ENCODE assay signal across 10 mouse cellular contexts in genomic region chr9:102211296-102212035, GRCm38 (mm10).
DNase-seq lines count a peak whose midpoint lies in the region; ATAC-seq and TF ChIP-seq lines count a peak whose summit lies in the region.
"Had no signal": no experiment of that assay in that cellular context is flagged by ENCODE, and none has a peak within 500 bp of the region (broad histone marks: within the 10 kb centered on the region; RNA-seq: fewer than 3 reads in every experiment).

No protein-coding gene starts in this region.

- no peaks in the 10 kb centered on the region for H3K4me1 ChIP-seq in embryonic facial prominence, embryonic 11.5 days (ENCODE audit: control insufficient read depth, insufficient read depth, low read length)
- H3K4me1 ChIP-seq in hindbrain, embryonic 14.5 days (replicated peaks; ENCODE audit: control insufficient read depth, insufficient read depth, low read length): peaks cover 31% of the 10 kb centered on the region
- peaks cover 25% of the 10 kb centered on the region for H3K4me1 ChIP-seq in midbrain, postnatal 0 days (ENCODE audit: insufficient read depth, low read length)

- no peaks in the 10 kb centered on the region for H3K9me3 ChIP-seq in embryonic facial prominence, embryonic 11.5 days (replicated peaks; ENCODE audit: control insufficient read depth, low read length)
- H3K9me3 ChIP-seq in hindbrain, embryonic 14.5 days (ENCODE audit: control insufficient read depth, low read length): no peaks in the 10 kb centered on the region
- no peaks in the 10 kb centered on the region for H3K9me3 ChIP-seq in midbrain, postnatal 0 days (ENCODE audit: low read length)

- H3K27me3 ChIP-seq in embryonic facial prominence, embryonic 11.5 days (ENCODE audit: control insufficient read depth, insufficient read depth, low read length): no peaks in the 10 kb centered on the region
- peaks cover 3% of the 10 kb centered on the region for H3K27me3 ChIP-seq in hindbrain, embryonic 14.5 days (ENCODE audit: control insufficient read depth, insufficient read depth, low read length)
- H3K27me3 ChIP-seq in midbrain, postnatal 0 days (ENCODE audit: insufficient read depth, low read length): no peaks in the 10 kb centered on the region

- WGBS in embryonic facial prominence, embryonic 11.5 days: 14% methylated on average over 10 of the region's 10 CpGs
- WGBS in hindbrain, embryonic 14.5 days: 11% methylated on average over 10 of the region's 10 CpGs
- 9% methylated on average over 10 of the region's 10 CpGs for WGBS in midbrain, postnatal 0 days

- ATAC-seq in embryonic facial prominence, embryonic 11.5 days (replicated peaks; ENCODE audit: insufficient number of reproducible peaks, low FRiP score, low TSS enrichment, low read depth): peak; percentile 94
- peak; percentile 92 for ATAC-seq in hindbrain, embryonic 14.5 days (ENCODE audit: low FRiP score)
- peak; percentile 94 for ATAC-seq in midbrain, postnatal 0 days (ENCODE audit: low FRiP score)
- no peak for ATAC-seq in erythroid progenitor cell, adult 5-6 weeks (replicated peaks; ENCODE audit: low FRiP score, poor library complexity, severe bottlenecking)

- no peak overlapping the region for H3K9ac ChIP-seq in embryonic facial prominence, embryonic 11.5 days (replicated peaks; ENCODE audit: low read length)
- no peak overlapping the region for H3K9ac ChIP-seq in hindbrain, embryonic 14.5 days
- no peak overlapping the region for H3K9ac ChIP-seq in midbrain, postnatal 0 days (replicated peaks; ENCODE audit: low read length, poor library complexity, severe bottlenecking)

- H3K4me2 ChIP-seq in embryonic facial prominence, embryonic 11.5 days (ENCODE audit: low read depth, low read length): no peak overlapping the region
- H3K4me2 ChIP-seq in hindbrain, embryonic 14.5 days (replicated peaks): no peak overlapping the region
- H3K4me2 ChIP-seq in midbrain, postnatal 0 days (ENCODE audit: low read depth, low read length, poor library complexity, severe bottlenecking): no peak overlapping the region

- no peaks in the 10 kb centered on the region for H3K36me3 ChIP-seq in embryonic facial prominence, embryonic 11.5 days (replicated peaks; ENCODE audit: control insufficient read depth, insufficient read depth, low read depth, low read length)
- no peaks in the 10 kb centered on the region for H3K36me3 ChIP-seq in hindbrain, embryonic 14.5 days (replicated peaks; ENCODE audit: control insufficient read depth, insufficient read depth)
- H3K36me3 ChIP-seq in midbrain, postnatal 0 days (ENCODE audit: insufficient read depth, low read length): peaks cover 5% of the 10 kb centered on the region; the same call in 1 of the 2 replicates

- peak; percentile 50 for TF ChIP-seq CTCF in midbrain, postnatal 0 days (IDR thresholded peaks at IDR 0.05)

- DNase-seq in layer of hippocampus, postnatal 10 days (ENCODE audit: low spot score in 2 of 2): peak; percentile 28 to 35
- DNase-seq in layer of hippocampus, postnatal 36 days: no peak
- DNase-seq in embryonic facial prominence, embryonic 11.5 days (ENCODE audit: low spot score): peak; percentile 73
- DNase-seq in hindbrain, embryonic 14.5 days (ENCODE audit: low spot score): peak; percentile 62
- peak; percentile 86 for DNase-seq in midbrain, postnatal 0 days (ENCODE audit: low spot score)
- no peak for DNase-seq in gastrocnemius, postnatal 25 days
- DNase-seq in ovary, postnatal 10 days (ENCODE audit: low spot score): no peak
- DNase-seq: lung, postnatal 10 days; thymus, adult 18-20 months had no signal

- no peak overlapping the region for H3K4me3 ChIP-seq in embryonic facial prominence, embryonic 11.5 days (ENCODE audit: low read depth, low read length)
- H3K4me3 ChIP-seq in hindbrain, embryonic 14.5 days (replicated peaks; ENCODE audit: low read length): no peak overlapping the region
- no peak overlapping the region for H3K4me3 ChIP-seq in midbrain, postnatal 0 days (ENCODE audit: low read depth, low read length)

- no peak overlapping the region for H3K27ac ChIP-seq in embryonic facial prominence, embryonic 11.5 days (replicated peaks; ENCODE audit: low read depth, low read length)
- H3K27ac ChIP-seq in hindbrain, embryonic 14.5 days: peak overlapping the region; percentile 60
- H3K27ac ChIP-seq in midbrain, postnatal 0 days (ENCODE audit: low read depth, low read length): peak overlapping the region; percentile 72; the same call in 1 of the 2 replicates

Comparison
In these comparisons a context has a peak if more than half of its experiments do, and no peak if none do; other contexts are left out.
1. DNase-seq: peak in layer of hippocampus, postnatal 10 days (2 of 2), embryonic facial prominence, embryonic 11.5 days (single experiment), hindbrain, embryonic 14.5 days (single experiment) and midbrain, postnatal 0 days (single experiment); none in layer of hippocampus, postnatal 36 days (0 of 2), gastrocnemius, postnatal 25 days (single experiment) and ovary, postnatal 10 days (single experiment).